Mouse (Mus musculus) left cerebral cortex, adult 8-10 months (tissue): Measurements from ENCODE around the gene Rbm17. TPM values are rescaled to one million over a fixed set of nuclear protein-coding genes. Genes with fewer than 3 reads are reported as not detected.
A peak's percentile ranks its signal among the peaks of the same experiment; 100 is the strongest.

ENCODE experiments used
- DNase-seq, 2 experiments: peaks; one replicate each; pipeline ENCODE4 v3.0.0; 2022; ENCODE audit warnings: low spot score in 2 of 2
- total RNA-seq, 4 experiments: library from RNA; stranded (reverse); gene quantifications; 2 replicates each; pipeline ENCODE4 v1.2.4; 2022

The Rbm17 gene
- total RNA-seq, 4 experiments from 2014 or later, result 80.0 to 96.6 (median 86.5) TPM

DNA sequence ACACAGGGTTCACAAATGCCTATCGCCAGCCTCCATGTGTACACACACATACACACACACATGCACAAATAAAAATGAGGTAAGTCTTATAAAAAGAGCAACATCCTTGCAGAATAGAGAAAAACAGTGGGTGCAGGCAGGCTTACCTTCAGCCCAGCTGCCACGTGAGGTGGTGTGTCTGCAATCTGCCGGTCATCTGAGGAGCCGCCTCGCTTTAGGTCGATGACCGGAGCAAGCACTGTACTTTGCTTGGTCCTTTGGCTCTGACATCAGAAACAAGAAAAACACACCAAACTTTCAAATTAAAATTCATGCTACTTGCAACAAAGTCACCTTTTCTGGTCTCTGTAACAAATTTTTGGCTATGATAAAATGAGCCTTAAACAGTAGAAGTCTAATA is 6.0 kb downstream of the Rbm17 start:
- no peak for DNase-seq

- no peak for DNase-seq
Measured at GRCm38 (mm10) chr2:11596690-11597089, 7.3 kb downstream of the Rbm17 start.

DNA sequence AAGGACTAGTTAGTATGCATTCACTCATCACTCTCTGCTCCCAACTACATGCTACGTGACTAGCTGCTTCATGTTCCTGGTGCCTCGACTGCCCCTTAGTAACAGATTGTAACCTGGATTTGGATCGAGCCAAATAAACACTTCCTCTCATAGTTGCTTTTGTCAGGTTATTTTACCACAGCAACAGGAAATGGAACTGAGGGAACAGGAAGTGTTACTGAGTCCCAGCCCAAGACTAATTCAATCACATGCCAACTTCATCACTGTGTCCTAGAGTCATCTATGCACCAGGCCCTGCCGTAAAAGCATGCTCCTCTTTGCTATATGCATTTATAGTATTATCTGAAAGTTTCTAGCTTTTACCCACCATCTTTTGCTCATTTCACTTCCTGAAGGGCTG is 16.0 kb downstream of the Rbm17 start:
- DNase-seq, result no peak

DNA sequence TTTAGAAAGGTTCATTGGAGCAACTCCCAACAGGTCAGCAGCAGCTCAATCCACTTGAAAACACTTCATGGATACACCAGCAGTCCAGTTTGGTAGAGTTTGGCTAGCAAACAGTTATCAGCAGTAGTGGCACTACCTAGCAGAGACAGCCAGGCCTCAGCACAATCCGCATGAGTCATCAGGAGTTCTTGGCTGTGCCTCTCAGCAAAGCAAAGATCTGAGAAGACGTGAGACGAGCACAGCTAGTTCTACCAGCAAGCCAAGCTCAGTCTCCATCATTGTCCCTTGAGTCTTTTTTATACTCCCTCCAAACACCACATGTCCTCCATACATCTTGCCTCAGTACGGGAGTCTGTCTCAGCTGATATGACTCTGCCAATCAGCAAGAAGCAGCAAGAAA is 24.6 kb downstream of the Rbm17 start:
- DNase-seq, result no peak

DNA sequence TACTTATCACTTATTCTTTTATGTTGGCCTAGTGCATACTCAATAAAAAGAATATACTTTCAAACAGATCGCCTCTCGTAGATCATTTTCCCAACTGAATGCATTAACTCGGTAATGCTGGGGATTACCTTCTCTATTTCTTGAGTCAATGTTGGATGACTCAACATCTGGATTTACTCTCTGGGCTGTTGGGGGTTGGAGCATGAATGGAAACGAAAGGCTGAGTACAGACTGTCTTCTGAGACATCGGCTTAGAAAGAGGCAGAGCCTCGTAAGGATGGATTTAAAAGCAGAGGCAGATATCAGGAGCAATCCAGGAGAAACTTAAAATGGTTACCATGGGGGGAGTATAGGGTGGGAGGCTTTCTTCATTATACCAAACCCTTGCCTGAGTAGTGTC is 25.8 kb downstream of the Rbm17 start:
- DNase-seq, result no peak

DNA sequence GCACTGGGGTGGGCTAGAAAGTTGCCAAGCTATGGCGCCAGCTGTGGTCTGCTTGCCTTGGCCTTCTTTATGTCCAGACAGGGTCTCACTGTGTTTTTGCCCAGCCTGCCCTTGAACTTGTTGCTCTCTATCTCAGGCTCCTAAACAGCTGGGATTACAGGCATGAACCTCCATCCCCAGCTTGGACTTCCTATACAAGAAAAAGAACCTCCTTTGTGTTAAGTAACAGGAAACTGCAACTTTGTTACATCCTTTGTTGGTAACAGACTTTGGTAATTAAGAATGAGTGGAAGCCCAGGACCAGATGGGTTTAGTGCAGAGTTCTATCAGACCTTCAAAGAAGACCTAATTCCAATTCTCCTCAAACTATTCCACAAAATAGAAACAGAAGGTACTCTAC is 30.3 kb downstream of the Rbm17 start:
- no peak for DNase-seq

DNA sequence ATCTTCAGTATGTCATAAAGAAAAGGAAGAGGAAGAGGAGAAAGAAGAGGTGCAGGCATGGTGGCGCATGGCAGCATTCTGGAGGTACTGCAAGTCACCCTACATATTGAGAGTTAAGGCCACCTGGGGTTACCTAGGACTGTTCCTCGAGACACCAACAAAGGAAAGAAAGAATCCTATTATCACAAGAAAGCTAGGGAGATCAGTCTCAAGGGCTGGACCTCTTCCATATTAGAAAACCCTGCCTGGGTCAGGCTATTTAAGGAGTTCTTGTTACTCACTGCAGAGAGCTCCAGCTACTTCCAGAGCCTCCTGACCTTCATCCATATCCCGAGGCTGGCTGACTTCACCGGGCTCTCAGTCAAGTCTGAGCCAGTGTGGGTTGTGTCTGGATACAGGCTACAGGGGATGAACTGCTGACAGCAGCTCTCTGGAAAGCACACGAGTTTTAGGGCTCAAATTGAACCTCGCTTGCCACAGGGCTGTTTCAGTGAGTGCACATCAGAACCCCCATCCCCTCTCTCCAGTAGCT is 32.9 kb downstream of the Rbm17 start:
- no peak for DNase-seq

- DNase-seq, result no peak
Measured at GRCm38 (mm10) chr2:11568471-11568870, 35.5 kb downstream of the Rbm17 start.

GRCm38 (mm10) chr2:11567781-11568362 is 36.1 kb downstream of the Rbm17 start:
- no peak for DNase-seq

DNA sequence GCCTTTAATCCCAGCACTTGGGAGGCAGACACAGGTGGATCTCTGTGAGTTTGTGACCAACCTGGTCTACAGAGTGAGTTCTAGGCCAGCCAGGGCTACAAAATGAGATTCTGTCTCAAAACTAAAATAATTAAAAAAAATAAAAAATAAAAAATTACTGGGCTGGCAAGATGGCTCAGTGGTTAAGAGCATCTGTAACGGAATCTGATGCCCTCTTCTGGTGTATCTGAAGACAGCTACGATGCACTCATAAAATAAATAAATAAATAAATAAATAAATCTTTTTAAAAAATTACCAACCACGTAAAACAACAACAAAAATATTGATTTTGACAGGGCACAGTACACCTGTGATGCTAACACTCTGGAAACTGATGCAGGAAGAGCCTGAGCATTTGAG is 37.1 kb downstream of the Rbm17 start:
- no peak for DNase-seq

- no peak for DNase-seq
Measured at GRCm38 (mm10) chr2:11566241-11566640, 37.7 kb downstream of the Rbm17 start.

GRCm38 (mm10) chr2:11564768-11565167 is 39.2 kb downstream of the Rbm17 start:
- no peak for DNase-seq

- no peak for DNase-seq
Measured at GRCm38 (mm10) chr2:11563256-11563655, 40.7 kb downstream of the Rbm17 start.

GRCm38 (mm10) chr2:11558654-11559053 is 45.3 kb downstream of the Rbm17 start:
- no peak for DNase-seq

DNA sequence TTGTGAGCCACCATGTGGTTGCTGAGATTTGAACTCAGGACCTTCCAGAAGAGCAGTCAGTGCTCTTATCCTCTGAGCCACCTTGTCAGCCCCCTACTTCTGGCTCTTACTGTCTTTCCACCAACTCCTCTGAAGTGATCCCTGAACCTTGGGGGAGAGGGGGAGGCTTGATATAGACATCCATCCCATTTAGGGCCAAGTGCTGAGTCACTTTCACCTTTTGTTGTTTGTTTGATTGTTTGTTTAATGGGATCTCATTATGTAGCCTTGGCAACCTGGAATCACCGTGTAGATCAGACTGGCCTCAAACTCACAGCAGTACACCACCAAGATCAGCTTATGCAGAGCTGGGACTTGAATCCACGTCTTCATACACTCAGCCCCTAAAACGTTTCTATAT is 46.7 kb downstream of the Rbm17 start:
- DNase-seq, result no peak

- no peak for DNase-seq
Measured at GRCm38 (mm10) chr2:11555316-11555715, 48.6 kb downstream of the Rbm17 start.

DNA sequence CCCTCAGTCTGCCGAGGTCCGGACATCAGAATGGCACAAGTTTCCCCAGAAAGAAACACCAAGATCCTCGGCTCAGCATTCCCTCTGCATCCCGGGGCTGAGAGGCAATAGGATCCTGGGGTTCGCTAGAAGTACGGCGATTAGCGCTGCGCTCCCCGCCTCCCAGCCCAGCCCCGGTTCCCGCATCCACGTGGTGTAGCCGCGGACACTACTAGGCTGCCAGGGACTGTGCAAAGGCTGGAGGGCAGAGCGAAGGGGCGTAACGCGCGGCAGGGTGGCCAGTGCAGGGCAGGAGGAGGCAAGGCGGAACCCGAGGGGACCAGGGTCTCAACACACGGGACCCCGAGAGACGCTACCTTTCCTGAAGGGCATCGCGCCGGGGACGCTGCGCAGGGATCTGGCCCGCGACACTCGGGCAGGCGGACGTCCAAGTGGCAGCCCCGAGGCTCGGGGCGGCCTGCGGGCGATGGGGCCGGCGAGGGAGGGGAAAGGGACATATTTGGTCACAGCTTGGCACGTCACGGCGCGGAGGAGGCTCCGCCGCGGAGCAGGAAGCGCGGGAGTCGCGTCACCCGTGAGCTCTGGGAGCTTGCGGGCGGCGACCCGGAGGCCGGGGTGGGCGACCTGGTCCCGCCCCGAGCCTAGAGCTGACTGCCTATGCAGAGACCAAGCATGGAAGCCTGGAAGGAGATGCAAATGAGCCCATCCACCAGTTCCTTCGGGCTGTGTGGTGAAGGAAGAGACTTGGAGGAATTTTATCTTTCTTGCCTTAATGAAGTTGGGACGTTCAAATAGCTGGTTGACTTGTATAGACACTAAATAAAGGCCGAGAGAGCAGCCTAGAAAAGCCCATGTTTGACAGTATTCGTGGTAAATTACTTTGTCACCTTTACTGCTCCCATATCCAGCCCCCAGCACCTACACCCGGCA is 50.2 kb downstream of the Rbm17 start, which contains the start of gene Pfkfb3:
Gene Pfkfb3 (minus strand): TSS at position 607 of the 930 bp plus-strand sequence.
- DNase-seq, result peak; percentile 54 to 60

DNA sequence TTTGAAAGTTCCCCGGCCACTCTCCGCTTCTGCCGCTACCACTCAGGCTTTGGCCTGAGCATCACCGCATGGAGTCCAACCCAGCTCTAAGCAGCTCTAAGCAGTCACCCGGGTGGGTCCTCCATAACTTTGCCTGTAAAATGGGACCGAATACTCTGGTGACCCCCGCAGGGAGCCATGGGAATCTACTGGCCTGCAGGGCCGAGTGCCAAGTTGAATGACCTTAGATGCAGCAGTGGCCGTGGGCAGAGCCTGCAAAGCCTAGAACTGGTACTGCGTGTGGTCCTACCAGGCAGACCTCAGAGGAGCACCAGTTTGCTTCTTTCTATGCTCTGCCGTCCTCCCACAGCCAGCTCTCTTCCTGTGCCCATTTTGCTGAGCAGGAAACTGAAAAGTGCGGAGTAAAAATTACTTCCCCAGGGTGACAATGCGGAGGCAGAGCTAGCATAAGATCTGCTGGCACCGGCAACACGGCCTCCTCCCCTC is 50.9 kb downstream of the Rbm17 start:
- DNase-seq, result no peak

- DNase-seq, result no peak
Measured at GRCm38 (mm10) chr2:11552297-11552821, 51.6 kb downstream of the Rbm17 start.

DNA sequence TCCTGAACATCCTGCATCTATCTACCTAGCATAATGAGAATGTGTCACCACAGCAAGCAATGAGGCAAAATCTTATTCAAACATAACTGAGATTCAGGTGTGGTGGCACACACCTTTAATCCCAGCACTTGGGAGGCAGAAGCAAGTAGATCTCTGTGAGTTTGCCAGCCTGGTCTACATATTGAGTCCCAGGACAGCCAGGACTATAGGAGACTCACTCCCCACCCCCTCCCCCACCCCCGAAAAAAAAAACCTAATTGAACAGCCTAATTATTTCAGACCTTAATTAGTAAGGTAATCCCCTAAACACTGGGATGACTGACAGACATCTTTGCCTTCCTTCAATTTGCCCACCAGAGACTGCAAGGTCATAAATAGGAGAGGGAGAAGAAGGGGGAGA is 52.2 kb downstream of the Rbm17 start:
- no peak for DNase-seq

GRCm38 (mm10) chr2:11548508-11548907 is 55.4 kb downstream of the Rbm17 start:
- DNase-seq, result no peak

DNA sequence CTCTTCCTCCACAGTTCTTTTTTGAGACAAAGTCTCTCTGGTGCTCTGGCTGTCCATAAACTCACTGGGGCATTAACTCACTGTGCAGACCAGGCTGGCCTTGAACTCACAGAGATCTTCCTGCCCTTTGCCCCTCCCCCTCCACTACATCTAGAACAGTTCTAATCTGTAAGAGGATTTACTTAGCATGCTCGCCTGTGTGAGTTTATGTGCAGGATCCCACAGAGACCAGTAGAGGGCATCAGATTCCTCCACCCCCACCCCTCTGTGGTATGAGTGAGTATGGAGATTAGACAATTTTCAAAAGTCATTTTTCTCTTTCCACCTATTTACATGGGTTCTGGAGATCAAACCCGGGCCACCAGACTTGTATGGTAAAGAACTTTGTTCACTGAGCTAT is 56.3 kb downstream of the Rbm17 start:
- no peak for DNase-seq
